Mouse (Mus musculus): ENCODE measurements around the gene Ggcx.

DNA sequence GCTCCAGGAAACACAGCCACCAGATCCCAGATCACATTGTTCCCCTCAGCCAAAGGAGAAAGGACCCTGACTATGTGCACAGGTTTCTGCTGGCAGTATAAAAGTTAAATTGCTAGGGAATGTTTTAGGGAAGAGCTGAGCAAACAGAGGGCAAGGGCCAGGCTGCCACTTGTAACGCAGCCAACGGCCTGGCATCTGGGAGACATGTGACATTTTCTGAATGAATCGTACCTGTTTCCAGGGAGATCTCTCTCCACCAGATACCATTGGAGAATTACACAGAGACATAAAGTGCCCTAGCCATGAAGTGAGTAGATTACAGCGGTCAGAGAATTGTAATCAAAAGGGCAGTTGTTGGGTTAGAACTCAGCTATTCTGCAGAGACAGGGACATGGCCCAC is 40.9 kb upstream of the Ggcx start:
- no peak for TF ChIP-seq CTCF (IDR thresholded peaks at IDR 0.05)
- peak; percentile 24; the same call in 1 of the 2 replicates for TF ChIP-seq EP300 (IDR thresholded peaks at IDR 0.05)
